Mouse (Mus musculus): ENCODE measurements around the gene Clta.

DNA sequence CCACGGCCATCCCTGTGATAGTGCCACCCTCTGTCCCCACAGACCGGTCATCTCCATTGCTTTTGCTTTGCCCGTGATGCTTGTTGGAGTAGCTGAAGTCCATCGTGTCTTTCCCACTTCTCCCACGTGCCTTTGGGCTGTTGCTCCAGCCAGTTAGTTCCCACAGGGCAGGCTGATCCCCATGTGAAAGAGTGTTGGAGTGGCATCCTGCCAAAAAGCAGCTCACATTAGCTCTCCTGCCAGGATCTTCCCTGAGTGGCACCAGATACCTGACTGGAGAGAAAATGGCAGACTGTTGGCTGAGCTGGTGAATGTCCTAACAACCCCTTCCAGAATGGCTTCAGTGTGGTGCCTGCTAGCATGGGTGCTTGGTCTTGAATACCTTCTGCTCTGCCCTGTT, 27.3 kb downstream of the Clta start:
- TF ChIP-seq CTCF (IDR thresholded peaks at IDR 0.05) (no peak), POLR2A (IDR thresholded peaks at IDR 0.05; ENCODE audit: insufficient read depth, low read depth, low read length) (no peak)

Measured in heart, adult 2 months (tissue).